Mouse (Mus musculus) olfactory bulb, adult 2 months (tissue): Measurements from ENCODE around the gene 2310030G06Rik. TPM values are rescaled to one million over a fixed set of nuclear protein-coding genes. Genes with fewer than 3 reads are reported as not detected.

ENCODE experiments used
- H3K27ac ChIP-seq: fragments of 200-500 bp; 2 replicates; pipeline ENCODE4 v1.5.1; 2012; ENCODE audit warnings: low read depth, low read length; ENCODE audit not compliant: insufficient read depth
- H3K4me1 ChIP-seq: fragments of 200-500 bp; 2 replicates; pipeline ENCODE4 v1.6.1; 2012; ENCODE audit warnings: low read length; ENCODE audit not compliant: control insufficient read depth, insufficient read depth
- H3K4me3 ChIP-seq: fragments of 200-500 bp; 2 replicates; pipeline ENCODE4 v1.5.1; 2012; ENCODE audit warnings: mild to moderate bottlenecking, low read depth, low read length, moderate library complexity; ENCODE audit not compliant: insufficient read depth
- CTCF ChIP-seq: fragments of 200-500 bp; IDR thresholded peaks from 2 replicates; pipeline ENCODE4 v1.5.1; 2012; ENCODE audit warnings: low read depth, mild to moderate bottlenecking, low read length, moderate library complexity; ENCODE audit not compliant: insufficient read depth
- POLR2A ChIP-seq: fragments of 200-500 bp; IDR thresholded peaks from 2 replicates; pipeline ENCODE4 v1.6.1; 2012; ENCODE audit warnings: mild to moderate bottlenecking, low read depth, low read length, moderate library complexity; ENCODE audit not compliant: insufficient read depth
- WGBS: fragments of 180-500 bp; shearing (Covaris S2); methylation state at CpG from one replicate; pipeline ENCODE4 v1.1.7; 2018; 5-methylcytosine and 5-hydroxymethylcytosine counted together
- polyA plus RNA-seq: library from polyadenylated mRNA; stranded (reverse); fragments of >200 nt; gene quantifications from 2 replicates; pipeline ENCODE4 v1.2.4, GENCODE M21; 2012; ENCODE audit warnings: low replicate concordance; ENCODE audit not compliant: missing spikeins, insufficient read depth, insufficient read length

The 2310030G06Rik gene
- polyA plus RNA-seq, 1 experiment: not detected

- Histone ChIP-seq H3K27ac (no peak within 1 kb of the TSS), H3K4me3 (no peak within 1 kb of the TSS), H3K4me1 (peaks cover 10% of the 10 kb centered on the region)
- WGBS: 80% methylated on average over 22 of the region's 22 CpGs
- TF ChIP-seq POLR2A (no peak), CTCF (no peak)
These were observed 5.0 kb upstream of the 2310030G06Rik start, which contains the start of gene Cryab for GRCm38 (mm10) chr9:50751323-50751722. Gene Cryab (plus strand): TSS chr9:50751325.

GRCm38 (mm10) chr9:50750706-50751105 lies 4.4 kb upstream of the 2310030G06Rik start:
- whole genome bisulfite sequencing: 57% methylated on average over 6 of the region's 6 CpGs
- peaks cover 13% of the 10 kb centered on the region for H3K4me1 ChIP-seq
- no peak overlapping the region for H3K27ac ChIP-seq
- TF ChIP-seq CTCF (no peak), POLR2A (no peak)
- H3K4me3 ChIP-seq: no peak overlapping the region

GRCm38 (mm10) chr9:50745806-50746205 lies 530 bp downstream of the 2310030G06Rik start:
- TF ChIP-seq POLR2A: no peak
- TF ChIP-seq CTCF: no peak
- no peak overlapping the region for H3K27ac ChIP-seq
- WGBS: 36% methylated on average over 7 of the region's 7 CpGs

GRCm38 (mm10) chr9:50742744-50743143 lies 3.6 kb downstream of the 2310030G06Rik start:
- 79% methylated on average over 2 of the region's 2 CpGs for WGBS

More at GRCm38 (mm10) chr9:50745806-50746205, 530 bp downstream of the 2310030G06Rik start:
- H3K4me1 ChIP-seq: peaks cover 5% of the 10 kb centered on the region; the same call in 1 of the 2 replicates
- peak overlapping the region; percentile 33 for H3K4me3 ChIP-seq

GRCm38 (mm10) chr9:50742261-50742660 lies 4.1 kb downstream of the 2310030G06Rik start:
- WGBS: 79% methylated on average over 3 of the region's 3 CpGs
- no peak for TF ChIP-seq CTCF
- no peak for TF ChIP-seq POLR2A

More at GRCm38 (mm10) chr9:50742744-50743143, 3.6 kb downstream of the 2310030G06Rik start:
- H3K4me1 ChIP-seq: peaks cover 9% of the 10 kb centered on the region
- no peak overlapping the region for H3K27ac ChIP-seq
- no peak overlapping the region for H3K4me3 ChIP-seq
- TF ChIP-seq POLR2A: no peak
- TF ChIP-seq CTCF: no peak

GRCm38 (mm10) chr9:50740867-50741784 lies 5.2 kb downstream of the 2310030G06Rik start:
- TF ChIP-seq POLR2A (no peak), CTCF (no peak)
- H3K27ac ChIP-seq: no peak overlapping the region
- H3K4me1 ChIP-seq: peaks cover 5% of the 10 kb centered on the region
- 88% methylated on average over 14 of the region's 14 CpGs for WGBS
- no peak overlapping the region for H3K4me3 ChIP-seq

More at GRCm38 (mm10) chr9:50742261-50742660, 4.1 kb downstream of the 2310030G06Rik start:
- H3K4me1 ChIP-seq: peaks cover 9% of the 10 kb centered on the region
- H3K4me3 ChIP-seq: no peak overlapping the region
- H3K27ac ChIP-seq: no peak overlapping the region

- Histone ChIP-seq H3K4me3 (peak within 1 kb of the TSS; percentile 49), H3K27ac (no peak within 1 kb of the TSS), H3K4me1 (peaks cover 4% of the 10 kb centered on the region; the same call in 1 of the 2 replicates)
- 9% methylated on average over 36 of the region's 36 CpGs for WGBS
- TF ChIP-seq CTCF (no peak), POLR2A (no peak)
These were observed 7.1 kb downstream of the 2310030G06Rik start, which contains the start of gene Dixdc1 for GRCm38 (mm10) chr9:50738914-50739870. Gene Dixdc1 (minus strand): TSS chr9:50739517.

- WGBS: 5% methylated on average over 9 of the region's 9 CpGs
- peaks cover 4% of the 10 kb centered on the region; the same call in 1 of the 2 replicates for H3K4me1 ChIP-seq
- no peak for TF ChIP-seq POLR2A
- peak; percentile 41; the same call in 1 of the 2 replicates for TF ChIP-seq CTCF
- H3K4me3 ChIP-seq: no peak overlapping the region
- H3K27ac ChIP-seq: no peak overlapping the region
These were observed 11.3 kb downstream of the 2310030G06Rik start for GRCm38 (mm10) chr9:50734989-50735388.

GRCm38 (mm10) chr9:50732560-50732959 lies 13.8 kb downstream of the 2310030G06Rik start:
- no peak overlapping the region for H3K27ac ChIP-seq
- H3K4me3 ChIP-seq: no peak overlapping the region
- TF ChIP-seq CTCF: no peak
- no peak for TF ChIP-seq POLR2A
- 56% methylated on average over 4 of the region's 4 CpGs for WGBS
- peaks cover 9% of the 10 kb centered on the region; the same call in 1 of the 2 replicates for H3K4me1 ChIP-seq
